ENCODE assay signal across 8 mouse cellular contexts in the genomic region with DNA sequence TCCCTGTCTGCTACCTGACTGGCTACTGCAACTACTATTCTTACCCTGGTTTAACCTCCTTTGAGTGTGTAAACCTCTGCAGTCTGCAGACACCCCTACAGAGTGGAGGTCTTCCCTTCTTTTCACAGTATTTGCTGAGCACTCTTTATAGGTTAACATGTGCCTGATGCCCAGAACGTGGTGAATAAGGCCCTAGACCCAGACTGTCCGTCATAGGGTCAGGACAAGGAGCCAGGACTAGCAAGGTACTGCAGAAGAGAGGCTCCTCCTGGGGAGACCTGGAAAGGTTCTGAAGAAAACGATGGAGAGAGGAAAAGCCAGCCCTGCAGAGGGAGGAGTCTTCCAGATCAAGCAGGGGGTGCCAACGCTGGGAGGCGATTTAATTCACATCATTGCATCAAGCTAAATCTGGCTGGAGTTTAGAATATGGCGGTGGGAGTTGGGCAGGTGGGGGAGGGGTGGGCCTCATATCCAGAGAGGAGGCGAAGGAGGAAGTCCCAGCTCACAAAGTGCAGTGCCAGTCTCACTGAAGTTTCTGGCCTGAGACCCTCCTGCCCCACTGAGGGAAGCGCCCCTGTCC. TPM values are rescaled to one million over a fixed set of nuclear protein-coding genes. Genes with fewer than 3 reads are reported as not detected.
DNase-seq lines count a peak whose midpoint lies in the region; ATAC-seq lines count a peak whose summit lies in the region.

No protein-coding gene starts in this region.

- H3K4me3 ChIP-seq in kidney, embryonic 16.5 days (ENCODE audit: low read length), result peak overlapping the region; percentile 78
- H3K4me3 ChIP-seq in embryonic facial prominence, embryonic 14.5 days (ENCODE audit: low read depth, low read length), result peak overlapping the region; percentile 89
- H3K4me3 ChIP-seq in intestine, embryonic 15.5 days (replicated peaks), result peak overlapping the region; percentile 93
- H3K4me3 ChIP-seq in neural tube, embryonic 12.5 days, result peak overlapping the region; percentile 78

- peak overlapping the region; percentile 75 for H3K9ac ChIP-seq in kidney, embryonic 16.5 days (replicated peaks; ENCODE audit: low read length)
- H3K9ac ChIP-seq in embryonic facial prominence, embryonic 14.5 days (ENCODE audit: low read depth, low read length), result peak overlapping the region; percentile 94
- peak overlapping the region; percentile 82 for H3K9ac ChIP-seq in intestine, embryonic 15.5 days
- peak overlapping the region; percentile 85; the same call in 1 of the 2 replicates for H3K9ac ChIP-seq in neural tube, embryonic 12.5 days

- no peak for ATAC-seq in kidney, embryonic 16.5 days (ENCODE audit: low FRiP score, low TSS enrichment)
- no peak for ATAC-seq in embryonic facial prominence, embryonic 14.5 days (ENCODE audit: low read depth)
- no peak for ATAC-seq in intestine, embryonic 15.5 days
- no peak for ATAC-seq in neural tube, embryonic 12.5 days (ENCODE audit: low FRiP score, low read depth)
- no peak for ATAC-seq in granulocyte monocyte progenitor cell, adult 5-6 weeks (replicated peaks; ENCODE audit: poor library complexity, severe bottlenecking)

- 0 out of 2 replicates have a peak, but pooled peaks cover 4% of the 10 kb centered on the region for H3K4me1 ChIP-seq in kidney, embryonic 16.5 days (ENCODE audit: insufficient read depth, low read length)
- H3K4me1 ChIP-seq in embryonic facial prominence, embryonic 14.5 days (ENCODE audit: control insufficient read depth, insufficient read depth, low read length), result peaks cover 14% of the 10 kb centered on the region; the same call in 1 of the 2 replicates
- H3K4me1 ChIP-seq in intestine, embryonic 15.5 days (replicated peaks), result peaks cover 35% of the 10 kb centered on the region
- H3K4me1 ChIP-seq in neural tube, embryonic 12.5 days, result peaks cover 28% of the 10 kb centered on the region

- H3K27me3 ChIP-seq in kidney, embryonic 16.5 days (ENCODE audit: insufficient read depth, low read length), result no peaks in the 10 kb centered on the region; the same call in 1 of the 2 replicates
- no peaks in the 10 kb centered on the region for H3K27me3 ChIP-seq in embryonic facial prominence, embryonic 14.5 days (replicated peaks; ENCODE audit: control insufficient read depth, insufficient read depth, low read length)
- no peaks in the 10 kb centered on the region for H3K27me3 ChIP-seq in intestine, embryonic 15.5 days (replicated peaks)
- 0 out of 2 replicates have a peak, but pooled peaks cover 4% of the 10 kb centered on the region for H3K27me3 ChIP-seq in neural tube, embryonic 12.5 days (replicated peaks)

- H3K36me3 ChIP-seq in kidney, embryonic 16.5 days (ENCODE audit: insufficient read depth, low read length), result no peaks in the 10 kb centered on the region
- H3K36me3 ChIP-seq in embryonic facial prominence, embryonic 14.5 days (ENCODE audit: control insufficient read depth, insufficient read depth, low read length), result no peaks in the 10 kb centered on the region
- H3K36me3 ChIP-seq in intestine, embryonic 15.5 days, result no peaks in the 10 kb centered on the region
- no peaks in the 10 kb centered on the region for H3K36me3 ChIP-seq in neural tube, embryonic 12.5 days

- peaks cover 5% of the 10 kb centered on the region; the same call in 1 of the 2 replicates for H3K9me3 ChIP-seq in kidney, embryonic 16.5 days (ENCODE audit: low read length)
- H3K9me3 ChIP-seq in embryonic facial prominence, embryonic 14.5 days (ENCODE audit: control insufficient read depth, low read length), result peaks cover 5% of the 10 kb centered on the region; the same call in 1 of the 2 replicates
- no peaks in the 10 kb centered on the region; the same call in 1 of the 2 replicates for H3K9me3 ChIP-seq in intestine, embryonic 15.5 days
- 0 out of 2 replicates have a peak, but pooled peaks cover 7% of the 10 kb centered on the region for H3K9me3 ChIP-seq in neural tube, embryonic 12.5 days

- H3K27ac ChIP-seq in kidney, embryonic 16.5 days (ENCODE audit: low read length), result no peak overlapping the region
- peak overlapping the region; percentile 92 for H3K27ac ChIP-seq in embryonic facial prominence, embryonic 14.5 days (replicated peaks; ENCODE audit: low read depth, low read length)
- peak overlapping the region; percentile 96 for H3K27ac ChIP-seq in intestine, embryonic 15.5 days
- peak overlapping the region; percentile 55 for H3K27ac ChIP-seq in neural tube, embryonic 12.5 days

- H3K4me2 ChIP-seq in kidney, embryonic 16.5 days (replicated peaks; ENCODE audit: low read depth, low read length), result peak overlapping the region; percentile 100
- peak overlapping the region; percentile 87 for H3K4me2 ChIP-seq in embryonic facial prominence, embryonic 14.5 days (ENCODE audit: low read depth, low read length)
- peak overlapping the region; percentile 96 for H3K4me2 ChIP-seq in intestine, embryonic 15.5 days (replicated peaks)
- peak overlapping the region; percentile 100 for H3K4me2 ChIP-seq in neural tube, embryonic 12.5 days (replicated peaks)

- DNase-seq in kidney, postnatal 10 days, result no peak
- peak; percentile 46 for DNase-seq in embryonic facial prominence, embryonic 14.5 days (ENCODE audit: low spot score)
- no peak for DNase-seq in adrenal gland, postnatal 14 days
- no peak for DNase-seq in adrenal gland, postnatal 25 days

- 37% methylated on average over 8 of the region's 8 CpGs for WGBS in kidney, embryonic 16.5 days
- 16% methylated on average over 8 of the region's 8 CpGs for WGBS in embryonic facial prominence, embryonic 14.5 days
- 34% methylated on average over 8 of the region's 8 CpGs for WGBS in intestine, embryonic 15.5 days
- 31% methylated on average over 8 of the region's 8 CpGs for WGBS in neural tube, embryonic 12.5 days

RNA-seq across cellular contexts. Expression of gene Igdcc4, which starts 2.0 kb away (rescaled TPM):
- 10.9 and 12.0 TPM in 2 replicates for polyA plus RNA-seq in kidney, embryonic 16.5 days (2015; fragmentation: Nextera tagmentation; extraction: Ambion mirVana)
- 55.6 and 58.5 TPM in 2 replicates for polyA plus RNA-seq in embryonic facial prominence, embryonic 14.5 days (2014; fragmentation: Nextera tagmentation; extraction: Ambion mirVana)
- 21.1 and 22.7 TPM in 2 replicates for polyA plus RNA-seq in intestine, embryonic 15.5 days (2015; fragmentation: Nextera tagmentation; extraction: Ambion mirVana)
- 10.3 and 11.7 TPM in 2 replicates for polyA plus RNA-seq in neural tube, embryonic 12.5 days (2016; fragmentation: Nextera tagmentation; extraction: Ambion mirVana)
- total RNA-seq in granulocyte monocyte progenitor cell, adult 5-6 weeks (2014; fragmentation: Nextera tagmentation), result 0.38 TPM in 1 of 2 replicates, not detected in the other
- 0.15 and 0.17 TPM in 2 replicates for total RNA-seq in granulocyte monocyte progenitor cell, adult 5-6 weeks (2017)
- total RNA-seq in adrenal gland, postnatal 14 days (2021), result 18.3 and 23.2 TPM in 2 replicates
- 31.7 and 42.0 TPM in 2 replicates for total RNA-seq in adrenal gland, postnatal 25 days (2021)

RNA-seq across cellular contexts. Expression of gene Igdcc3, which starts 37.7 kb away (rescaled TPM):
- polyA plus RNA-seq in kidney, embryonic 16.5 days (2015; fragmentation: Nextera tagmentation; extraction: Ambion mirVana), result 3.2 and 3.3 TPM in 2 replicates
- 1.1 and 1.4 TPM in 2 replicates for polyA plus RNA-seq in embryonic facial prominence, embryonic 14.5 days (2014; fragmentation: Nextera tagmentation; extraction: Ambion mirVana)
- polyA plus RNA-seq in intestine, embryonic 15.5 days (2015; fragmentation: Nextera tagmentation; extraction: Ambion mirVana), result 0.99 and 1.4 TPM in 2 replicates
- polyA plus RNA-seq in neural tube, embryonic 12.5 days (2016; fragmentation: Nextera tagmentation; extraction: Ambion mirVana), result 32.6 and 36.4 TPM in 2 replicates
- total RNA-seq in granulocyte monocyte progenitor cell, adult 5-6 weeks (2014; fragmentation: Nextera tagmentation), result not detected in 2 replicates
- not detected in 2 replicates for total RNA-seq in granulocyte monocyte progenitor cell, adult 5-6 weeks (2017)
- total RNA-seq in adrenal gland, postnatal 14 days (2021), result 1.2 and 1.4 TPM in 2 replicates
- total RNA-seq in adrenal gland, postnatal 25 days (2021), result 1.2 and 1.3 TPM in 2 replicates
